Mouse (Mus musculus) kidney, postnatal 36 days (tissue): Measurements from ENCODE around the gene Apbb1.

Experiments used
- DNase-seq, 2 experiments: peaks; one replicate each; pipeline ENCODE4 v3.0.0; 2021 to 2022; ENCODE audit warnings: mixed read lengths in 2 of 2

Gene Apbb1

GRCm38 (mm10) chr7:105569512-105570496, 11.6 kb downstream of the Apbb1 start:
- DNase-seq: no peak

- DNase-seq: peak; percentile 30 to 32
These were observed 12.4 kb downstream of the Apbb1 start for GRCm38 (mm10) chr7:105568988-105569471.

- DNase-seq: no peak
These were observed 12.9 kb downstream of the Apbb1 start for GRCm38 (mm10) chr7:105568583-105568982.

- no peak for DNase-seq
These were observed 16.2 kb downstream of the Apbb1 start for GRCm38 (mm10) chr7:105565071-105565836.

GRCm38 (mm10) chr7:105563367-105563766, 18.1 kb downstream of the Apbb1 start:
- DNase-seq: no peak

- no peak for DNase-seq
These were observed 19.1 kb downstream of the Apbb1 start for GRCm38 (mm10) chr7:105562317-105562716.

- no peak for DNase-seq
These were observed 22.4 kb downstream of the Apbb1 start for GRCm38 (mm10) chr7:105559016-105559415.

GRCm38 (mm10) chr7:105557671-105558070, 23.8 kb downstream of the Apbb1 start:
- DNase-seq: no peak

GRCm38 (mm10) chr7:105556406-105556805, 25.0 kb downstream of the Apbb1 start:
- DNase-seq: no peak

GRCm38 (mm10) chr7:105555571-105555970, 25.9 kb downstream of the Apbb1 start:
- no peak for DNase-seq

- peak; percentile 94 to 96 for DNase-seq
These were observed 27.1 kb downstream of the Apbb1 start, which contains the start of gene Smpd1 for GRCm38 (mm10) chr7:105554212-105554942. Gene Smpd1 (plus strand): TSS chr7:105554360.

- no peak for DNase-seq
These were observed 27.8 kb downstream of the Apbb1 start for GRCm38 (mm10) chr7:105553456-105554211.

GRCm38 (mm10) chr7:105549035-105549434, 32.4 kb downstream of the Apbb1 start:
- DNase-seq: peak in 1 of 2 experiments; percentile 33

- DNase-seq: no peak
These were observed 33.5 kb downstream of the Apbb1 start for GRCm38 (mm10) chr7:105547970-105548369.

GRCm38 (mm10) chr7:105545986-105546385, 35.5 kb downstream of the Apbb1 start:
- DNase-seq: no peak

- DNase-seq: no peak
These were observed 47.3 kb downstream of the Apbb1 start for GRCm38 (mm10) chr7:105534162-105534561.

- DNase-seq: peak; percentile 43 to 62
These were observed 53.4 kb downstream of the Apbb1 start for GRCm38 (mm10) chr7:105528094-105528493.

GRCm38 (mm10) chr7:105527306-105527937, 54.0 kb downstream of the Apbb1 start:
- DNase-seq: peak; percentile 61 to 62

GRCm38 (mm10) chr7:105524222-105524621, 57.2 kb downstream of the Apbb1 start:
- DNase-seq: no peak

GRCm38 (mm10) chr7:105520201-105520600, 61.3 kb downstream of the Apbb1 start:
- DNase-seq: peak; percentile 57 to 79

- no peak for DNase-seq
These were observed 61.7 kb downstream of the Apbb1 start for GRCm38 (mm10) chr7:105519771-105520170.
